Mouse (Mus musculus) CH12.LX (cell line): Measurements from ENCODE around the gene Taldo1. TPM values are rescaled to one million over a fixed set of nuclear protein-coding genes. Genes with fewer than 3 reads are reported as not detected.
A peak's percentile ranks its signal among the peaks of the same experiment; 100 is the strongest.

Source experiments
- DNase-seq: peaks from one replicate; pipeline ENCODE4 v3.0.0-alpha.2; 2013; ENCODE audit errors: extremely low read depth
- H3K27ac ChIP-seq: 2 replicates; pipeline ENCODE4 v1.5.1; 2012; ENCODE audit warnings: low read depth, mild to moderate bottlenecking, control low read depth, moderate library complexity; ENCODE audit not compliant: insufficient read depth
- H3K27me3 ChIP-seq: replicated peaks from 2 replicates; pipeline ENCODE3; 2012; ENCODE audit warnings: inconsistent platforms
- H3K36me3 ChIP-seq, 2 experiments: replicated peaks in 1 of 2; 2 replicates each; pipeline versions ENCODE3 to v1.6.1; 2012; ENCODE audit warnings: inconsistent platforms in 1 of 2, low read length in 1 of 2, mild to moderate bottlenecking in 1 of 2, mixed read lengths in 1 of 2, moderate library complexity in 1 of 2; ENCODE audit not compliant: control insufficient read depth in 1 of 2, insufficient read depth in 1 of 2
- H3K4me1 ChIP-seq, 2 experiments: 2 replicates each; pipeline ENCODE4 v1.6.1; 2012; ENCODE audit warnings: inconsistent platforms in 1 of 2, moderate library complexity in 1 of 2; ENCODE audit not compliant: insufficient read depth in 2 of 2, control insufficient read depth in 1 of 2
- H3K4me2 ChIP-seq: 2 replicates; pipeline ENCODE4 v1.6.1; 2012; ENCODE audit warnings: low read depth, mild to moderate bottlenecking, control low read depth; ENCODE audit not compliant: poor library complexity, insufficient read depth, severe bottlenecking
- H3K4me3 ChIP-seq, 3 experiments: fragments of 150-350 bp in 1 of 3; sonication (generic) in 1 of 3; replicated peaks in 1 of 3; 2 replicates each; pipeline versions ENCODE3 to v1.5.1; 2011 to 2012; ENCODE audit warnings: low read depth in 2 of 3, low read length in 2 of 3, mild to moderate bottlenecking in 2 of 3, moderate library complexity in 2 of 3, control low read depth in 1 of 3, improper control_type of control experiment in 1 of 3, inconsistent platforms in 1 of 3, mixed read lengths in 1 of 3; ENCODE audit not compliant: poor library complexity in 1 of 3
- H3K79me2 ChIP-seq: replicated peaks from 2 replicates; pipeline ENCODE4 v1.6.1; 2012; ENCODE audit warnings: mild to moderate bottlenecking, moderate library complexity; ENCODE audit not compliant: control insufficient read depth, poor library complexity, insufficient read depth, severe bottlenecking; ENCODE audit errors: extremely low read depth
- H3K9ac ChIP-seq: 2 replicates; pipeline ENCODE4 v1.6.1; 2012; ENCODE audit warnings: low read depth, mild to moderate bottlenecking, control low read depth, moderate library complexity; ENCODE audit not compliant: insufficient read depth
- H3K9me3 ChIP-seq: replicated peaks from 2 replicates; pipeline ENCODE3; 2012; ENCODE audit warnings: low read length, inconsistent platforms, mixed read lengths
- BHLHE40 ChIP-seq: IDR thresholded peaks from 2 replicates; pipeline ENCODE4 v1.6.1; 2011; ENCODE audit warnings: mild to moderate bottlenecking, low read depth, low read length, improper control_type of control experiment
- CHD1 ChIP-seq: IDR thresholded peaks from 2 replicates; pipeline ENCODE4 v1.6.1; 2012; ENCODE audit warnings: low read depth, low read length, improper control_type of control experiment, inconsistent platforms
- CHD2 ChIP-seq: IDR thresholded peaks from 2 replicates; pipeline ENCODE4 v1.6.1; 2011; ENCODE audit warnings: low read length, improper control_type of control experiment
- CTCF ChIP-seq, 2 experiments: IDR thresholded peaks in 1 of 2; conservative IDR thresholded peaks in 1 of 2; 2 replicates each; pipeline ENCODE4 v1.5.1; 2011 to 2012; ENCODE audit warnings: low read depth in 2 of 2, low read length in 2 of 2, improper control_type of control experiment in 1 of 2, inconsistent platforms in 1 of 2, mild to moderate bottlenecking in 1 of 2, moderate library complexity in 1 of 2
- E2F4 ChIP-seq: IDR thresholded peaks from 2 replicates; pipeline ENCODE4 v1.6.1; 2011; ENCODE audit warnings: low read depth, low read length, improper control_type of control experiment; ENCODE audit not compliant: insufficient replicate concordance
- ELF1 ChIP-seq: IDR thresholded peaks from 2 replicates; pipeline ENCODE4 v1.6.1; 2014; ENCODE audit warnings: low read depth, mild to moderate bottlenecking, inconsistent platforms, low read length, improper control_type of control experiment
- ETS1 ChIP-seq: conservative IDR thresholded peaks from 2 replicates; pipeline ENCODE4 v1.6.1; 2012; ENCODE audit warnings: low read depth, mild to moderate bottlenecking, inconsistent platforms, low read length, improper control_type of control experiment, moderate library complexity
- GABPA ChIP-seq: IDR thresholded peaks from 2 replicates; pipeline ENCODE4 v1.6.1; 2012; ENCODE audit warnings: low read depth, low read length, improper control_type of control experiment, inconsistent platforms; ENCODE audit not compliant: insufficient replicate concordance
- HCFC1 ChIP-seq: IDR thresholded peaks from 2 replicates; pipeline ENCODE4 v1.6.1; 2012; ENCODE audit warnings: low read depth, mild to moderate bottlenecking, inconsistent platforms, low read length, improper control_type of control experiment
- IRF4 ChIP-seq: IDR thresholded peaks from 2 replicates; pipeline ENCODE4 v1.6.1; 2014; ENCODE audit warnings: low read depth, mild to moderate bottlenecking, inconsistent platforms, low read length, improper control_type of control experiment
- JUN ChIP-seq: IDR thresholded peaks from 2 replicates; pipeline ENCODE4 v1.6.1; 2011; ENCODE audit warnings: low read depth, mild to moderate bottlenecking, low read length, improper control_type of control experiment, moderate library complexity; ENCODE audit not compliant: insufficient read depth
- JUND ChIP-seq: conservative IDR thresholded peaks from 2 replicates; pipeline ENCODE4 v1.6.1; 2011; ENCODE audit warnings: low read depth, low read length, improper control_type of control experiment
- KAT2A ChIP-seq: IDR thresholded peaks from 2 replicates; pipeline ENCODE4 v1.6.1; 2012; ENCODE audit warnings: low read length, improper control_type of control experiment, inconsistent platforms; ENCODE audit not compliant: insufficient replicate concordance
- MAFK ChIP-seq: IDR thresholded peaks from 2 replicates; pipeline ENCODE4 v1.6.1; 2011; ENCODE audit warnings: low read length, improper control_type of control experiment; ENCODE audit not compliant: insufficient replicate concordance
- MAZ ChIP-seq: IDR thresholded peaks from 2 replicates; pipeline ENCODE4 v1.6.1; 2012; ENCODE audit warnings: low read depth, mild to moderate bottlenecking, inconsistent platforms, low read length, improper control_type of control experiment, moderate library complexity
- MEF2A ChIP-seq: IDR thresholded peaks from 2 replicates; pipeline ENCODE4 v1.6.1; 2014; ENCODE audit warnings: low read depth, mild to moderate bottlenecking, inconsistent platforms, low read length, improper control_type of control experiment, borderline replicate concordance
- MXI1 ChIP-seq: IDR thresholded peaks from 2 replicates; pipeline ENCODE4 v1.6.1; 2011; ENCODE audit warnings: mild to moderate bottlenecking, low read depth, low read length, improper control_type of control experiment
- MYC ChIP-seq: IDR thresholded peaks from 2 replicates; pipeline ENCODE4 v1.6.1; 2011; ENCODE audit warnings: low read depth, mild to moderate bottlenecking, improper control_type of control experiment, low read length
- NELFE ChIP-seq: IDR thresholded peaks from 2 replicates; pipeline ENCODE4 v1.6.1; 2011; ENCODE audit warnings: low read depth, low read length, improper control_type of control experiment
- NRF1 ChIP-seq: IDR thresholded peaks from 2 replicates; pipeline ENCODE4 v1.6.1; 2014; ENCODE audit warnings: low read depth, mild to moderate bottlenecking, inconsistent platforms, low read length, improper control_type of control experiment, moderate library complexity
- PAX5 ChIP-seq: IDR thresholded peaks from 2 replicates; pipeline ENCODE4 v1.6.1; 2012; ENCODE audit warnings: low read length, inconsistent platforms, mixed read lengths
- POLR2A ChIP-seq: IDR thresholded peaks from 2 replicates; pipeline ENCODE4 v1.6.1; 2011; ENCODE audit warnings: low read depth, mild to moderate bottlenecking, improper control_type of control experiment, low read length
- POLR2AphosphoS2 ChIP-seq: IDR thresholded peaks from 2 replicates; pipeline ENCODE4 v1.6.1; 2011; ENCODE audit warnings: low read depth, low read length, improper control_type of control experiment
- RAD21 ChIP-seq: IDR thresholded peaks from 2 replicates; pipeline ENCODE4 v1.6.1; 2011; ENCODE audit warnings: low read depth, mild to moderate bottlenecking, low read length, improper control_type of control experiment, moderate library complexity
- RCOR1 ChIP-seq: conservative IDR thresholded peaks from 2 replicates; pipeline ENCODE4 v1.6.1; 2012; ENCODE audit warnings: low read depth, mild to moderate bottlenecking, inconsistent platforms, low read length, improper control_type of control experiment
- SIN3A ChIP-seq: IDR thresholded peaks from 2 replicates; pipeline ENCODE4 v1.6.1; 2012; ENCODE audit warnings: low read length, improper control_type of control experiment, inconsistent platforms
- SMC3 ChIP-seq: IDR thresholded peaks from 2 replicates; pipeline ENCODE4 v1.6.1; 2011; ENCODE audit warnings: low read depth, low read length, improper control_type of control experiment
- TBP ChIP-seq: conservative IDR thresholded peaks from 2 replicates; pipeline ENCODE4 v1.6.1; 2011; ENCODE audit warnings: low read depth, low read length, improper control_type of control experiment
- TCF12 ChIP-seq: IDR thresholded peaks from 2 replicates; pipeline ENCODE4 v1.6.1; 2014; ENCODE audit warnings: low read depth, mild to moderate bottlenecking, inconsistent platforms, low read length, improper control_type of control experiment
- UBTF ChIP-seq: IDR thresholded peaks from 2 replicates; pipeline ENCODE4 v1.6.1; 2012; ENCODE audit warnings: low read depth, mild to moderate bottlenecking, inconsistent platforms, low read length, improper control_type of control experiment, moderate library complexity
- USF1 ChIP-seq: IDR thresholded peaks from 2 replicates; pipeline ENCODE4 v1.6.1; 2014; ENCODE audit warnings: low read depth, mild to moderate bottlenecking, inconsistent platforms, low read length, improper control_type of control experiment
- USF2 ChIP-seq: conservative IDR thresholded peaks from 2 replicates; pipeline ENCODE4 v1.6.1; 2011; ENCODE audit warnings: low read depth, low read length, improper control_type of control experiment
- ZC3H11A ChIP-seq: IDR thresholded peaks from 2 replicates; pipeline ENCODE4 v1.6.1; 2012; ENCODE audit warnings: low read depth, mild to moderate bottlenecking, inconsistent platforms, low read length, improper control_type of control experiment
- ZKSCAN1 ChIP-seq: IDR thresholded peaks from 2 replicates; pipeline ENCODE4 v1.6.1; 2012; ENCODE audit warnings: low read depth, inconsistent platforms, low read length, improper control_type of control experiment, borderline replicate concordance
- ZMIZ1 ChIP-seq: IDR thresholded peaks from 2 replicates; pipeline ENCODE4 v1.6.1; 2012; ENCODE audit warnings: low read depth, mild to moderate bottlenecking, inconsistent platforms, low read length, improper control_type of control experiment
- ZNF384 ChIP-seq: IDR thresholded peaks from 2 replicates; pipeline ENCODE4 v1.6.1; 2012; ENCODE audit warnings: low read depth, low read length, improper control_type of control experiment, inconsistent platforms
- dilution Hi-C: fragments of 300-500 bp; cut with MboI; formaldehyde crosslinking; loops from 2 replicates; pipeline ENCODE4 v1.14.3; 2020; ENCODE audit warnings: low sequenced_read_pairs; ENCODE audit not compliant: extremely low pct_unique_long_range_greater_than_20kb, extremely low pct_ligation_motif_present
- in situ Hi-C: fragments of 300-500 bp; cut with MboI; formaldehyde crosslinking; loops from 3 replicates; pipeline ENCODE4 v1.14.3; 2019; ENCODE audit warnings: low sequenced_read_pairs, low pct_ligation_motif_present, low pct_unique_long_range_greater_than_20kb, mixed read lengths
- polyA plus RNA-seq: library from polyadenylated mRNA; unstranded; fragments of >175 nt; gene quantifications from 2 replicates; pipeline ENCODE4 v1.2.1, GENCODE M21; 2012; ENCODE audit warnings: low read depth; ENCODE audit not compliant: insufficient read length
- total RNA-seq, 2 experiments: library from RNA; depleted of rRNA; stranded (reverse); fragments of 300-350 nt in 1 of 2; fragments of >200 nt in 1 of 2; gene quantifications; 2 replicates each; pipeline ENCODE4 v1.2.3; 2012 to 2014

The Taldo1 gene
- total and polyA plus RNA-seq, 3 experiments: 129 to 228 (median 188) TPM

GRCm38 (mm10) chr7:141408833-141409232 lies 16.8 kb downstream of the Taldo1 start:
- Histone ChIP-seq H3K4me3 (no peak overlapping the region), H3K36me3 (peaks cover 28 to 55% of the 10 kb centered on the region in 2 experiments), H3K27ac (no peak overlapping the region), H3K79me2 (no peaks in the 10 kb centered on the region), H3K4me1 (peaks cover 5 to 16% of the 10 kb centered on the region in 2 experiments), H3K9me3 (no peaks in the 10 kb centered on the region), H3K9ac (no peak overlapping the region), H3K4me2 (no peak overlapping the region), H3K27me3 (no peaks in the 10 kb centered on the region)
- dilution Hi-C loops: no loop called here
- in situ Hi-C loops: no loop called here
- no peak for TF ChIP-seq ZKSCAN1
- no peak for TF ChIP-seq BHLHE40
- TF ChIP-seq ZNF384: no peak
- no peak for TF ChIP-seq JUND
- no peak for TF ChIP-seq RCOR1
- peak; percentile 92 for TF ChIP-seq SMC3
- no peak for TF ChIP-seq TCF12
- TF ChIP-seq ZMIZ1: no peak
- TF ChIP-seq POLR2AphosphoS2: no peak
- no peak for TF ChIP-seq USF2
- no peak for TF ChIP-seq HCFC1
- TF ChIP-seq JUN: no peak
- no peak for TF ChIP-seq PAX5
- no peak for TF ChIP-seq CHD1
- TF ChIP-seq RAD21: peak; percentile 83
- no peak for TF ChIP-seq MAFK
- no peak; the same call in 1 of the 2 replicates for TF ChIP-seq NELFE
- TF ChIP-seq IRF4: 0 out of 2 replicates have a peak, but pooled peaks have one; percentile 33
- TF ChIP-seq ETS1: no peak
- TF ChIP-seq MYC: 0 out of 2 replicates have a peak, but pooled peaks have one; percentile 29
- TF ChIP-seq MAZ: no peak
- no peak for TF ChIP-seq UBTF
- TF ChIP-seq MEF2A: no peak
- TF ChIP-seq CHD2: no peak
- no peak for TF ChIP-seq USF1
- peak; percentile 73; the same call in 1 of the 2 replicates for TF ChIP-seq E2F4
- TF ChIP-seq ZC3H11A: peak; percentile 44
- TF ChIP-seq SIN3A: no peak
- no peak for TF ChIP-seq GABPA
- TF ChIP-seq POLR2A: no peak
- no peak for TF ChIP-seq KAT2A
- no peak for TF ChIP-seq TBP
- TF ChIP-seq NRF1: no peak
- TF ChIP-seq MXI1: no peak
- peak; percentile 32; the same call in 1 of the 2 replicates for TF ChIP-seq ELF1
- TF ChIP-seq CTCF (conservative IDR thresholded peaks at IDR 0.05 in 1 of 2, IDR thresholded peaks at IDR 0.05 in 1 of 2; ENCODE audit: low read depth in 2 of 2, low read length in 2 of 2): peak; percentile 57 to 92; a peak in 3 of 4 replicates
- DNase-seq: peak; percentile 77
